Mouse (Mus musculus): ENCODE measurements at regions not wholly inside any gene's neighbourhood (a gene's known extent, or its start where the extent isn't known, plus 50 kb on each side); places are given as distances from the start of the nearest gene placed in this dataset.

DNA sequence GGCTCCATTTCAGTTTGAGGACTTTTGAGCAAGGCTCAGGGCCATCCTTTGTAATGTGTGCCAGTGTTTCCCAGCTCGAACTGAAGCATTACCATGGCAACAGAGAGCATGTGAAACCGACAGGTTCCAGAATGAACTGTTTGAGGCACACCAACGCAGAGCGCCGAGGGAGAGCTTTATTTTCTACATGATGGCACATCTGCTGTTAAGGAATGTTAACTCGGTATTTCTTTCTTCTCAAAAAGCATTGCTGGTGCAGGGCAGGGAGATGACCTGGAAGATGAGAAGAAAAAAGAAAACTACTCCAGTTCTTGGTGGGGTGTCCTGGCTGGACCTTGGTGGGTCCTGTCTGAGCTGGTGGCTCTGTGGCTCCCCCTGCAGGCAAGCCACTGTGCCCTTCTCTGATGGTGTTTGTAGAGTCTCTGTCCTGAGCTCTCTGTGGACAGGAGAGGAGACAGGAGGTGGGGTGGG, 223.0 kb downstream of the Eipr1 start:
- no peak for DNase-seq (ENCODE audit: low read depth, low spot score)
- Histone ChIP-seq H3K9ac (ENCODE audit: control insufficient read depth, low read depth, low read length, poor library complexity, severe bottlenecking) (no peak overlapping the region), H3K36me3 (ENCODE audit: control insufficient read depth in 1 of 2, insufficient read depth in 2 of 2, low read length in 2 of 2) (no peaks in the 10 kb centered on the region), H3K4me1 (ENCODE audit: control insufficient read depth in 1 of 2, insufficient read depth in 2 of 2, low read length in 2 of 2) (no peaks in the 10 kb centered on the region), H3K9me3 (replicated peaks; ENCODE audit: insufficient read depth, low read length) (no peaks in the 10 kb centered on the region), H3K79me2 (ENCODE audit: control insufficient read depth, insufficient read depth, low read length, poor library complexity) (no peaks in the 10 kb centered on the region), H3K27me3 (ENCODE audit: control insufficient read depth in 1 of 2, insufficient read depth in 2 of 2, low read length in 2 of 2) (no peaks in the 10 kb centered on the region), H3K27ac (ENCODE audit: control insufficient read depth, low read depth, low read length) (no peak overlapping the region), H3K4me3 (ENCODE audit: control insufficient read depth in 1 of 2, insufficient read depth in 1 of 2, low read depth in 2 of 2, low read length in 2 of 2) (no peak overlapping the region)
- TF ChIP-seq CTCF (IDR thresholded peaks at IDR 0.05 in 2 of 3, conservative IDR thresholded peaks at IDR 0.05 in 1 of 3; ENCODE audit: control insufficient read depth in 1 of 3, insufficient read depth in 1 of 3, low read depth in 2 of 3, low read length in 3 of 3, poor library complexity in 1 of 3, severe bottlenecking in 1 of 3) (peak in 1 of 3 experiments; percentile 9; a peak in 1 of 6 replicates), BHLHE40 (IDR thresholded peaks at IDR 0.05; ENCODE audit: borderline replicate concordance, low read depth, low read length) (no peak)

DNA sequence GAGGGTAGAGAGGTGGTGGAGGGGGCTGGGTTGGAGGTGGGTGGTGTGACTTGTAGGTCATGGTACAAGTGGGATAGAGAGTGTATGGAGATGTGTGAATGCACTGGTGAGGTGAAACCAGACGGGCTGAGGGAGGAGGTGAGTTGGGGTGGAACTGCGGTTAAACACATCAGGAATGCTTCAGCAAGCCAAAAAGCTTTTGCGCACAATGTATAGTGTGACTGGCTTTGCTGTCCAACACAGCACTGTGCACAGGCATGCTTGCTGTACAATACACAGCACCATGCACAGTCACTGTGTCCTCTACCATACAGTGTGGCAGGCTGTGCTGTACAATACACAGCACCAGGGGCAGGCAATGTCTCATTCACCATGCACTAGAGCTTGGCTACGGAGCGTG, 223.6 kb downstream of the Eipr1 start:
- Histone ChIP-seq H3K79me2 (ENCODE audit: control insufficient read depth, insufficient read depth, low read length, poor library complexity) (no peaks in the 10 kb centered on the region), H3K9ac (ENCODE audit: control insufficient read depth, low read depth, low read length, poor library complexity, severe bottlenecking) (no peak overlapping the region), H3K4me3 (ENCODE audit: control insufficient read depth in 1 of 2, insufficient read depth in 1 of 2, low read depth in 2 of 2, low read length in 2 of 2) (no peak overlapping the region), H3K27ac (ENCODE audit: control insufficient read depth, low read depth, low read length) (no peak overlapping the region), H3K27me3 (ENCODE audit: control insufficient read depth in 1 of 2, insufficient read depth in 2 of 2, low read length in 2 of 2) (no peaks in the 10 kb centered on the region), H3K36me3 (ENCODE audit: control insufficient read depth in 1 of 2, insufficient read depth in 2 of 2, low read length in 2 of 2) (no peaks in the 10 kb centered on the region), H3K4me1 (ENCODE audit: control insufficient read depth in 1 of 2, insufficient read depth in 2 of 2, low read length in 2 of 2) (no peaks in the 10 kb centered on the region), H3K9me3 (replicated peaks; ENCODE audit: insufficient read depth, low read length) (no peaks in the 10 kb centered on the region)
- TF ChIP-seq TBP (IDR thresholded peaks at IDR 0.05; ENCODE audit: low read depth, low read length): no peak
- no peak for TF ChIP-seq CHD1 (IDR thresholded peaks at IDR 0.05; ENCODE audit: low read depth, low read length)
- TF ChIP-seq NELFE (IDR thresholded peaks at IDR 0.05; ENCODE audit: low read depth, low read length): no peak
- DNase-seq (ENCODE audit: low read depth, low spot score): no peak

DNA sequence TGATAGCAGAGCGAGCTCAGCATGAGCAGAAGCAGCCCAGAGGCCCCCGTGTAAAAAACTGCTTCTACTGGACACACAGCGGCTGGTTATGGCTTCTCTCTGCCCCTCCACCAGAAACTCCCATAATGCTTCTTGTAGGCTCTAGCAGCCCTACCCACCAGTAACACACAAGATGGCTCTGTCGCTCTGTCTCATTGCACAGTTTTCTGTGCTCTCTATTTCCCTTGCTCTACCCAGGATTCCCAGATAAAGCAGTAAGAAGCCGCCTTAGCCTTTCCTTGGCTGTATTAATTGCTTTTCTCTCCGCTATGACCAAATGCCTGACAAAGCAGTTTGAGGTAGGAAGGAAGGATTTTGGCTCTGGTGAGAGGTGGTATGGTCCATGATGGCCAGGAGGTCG, 228.1 kb downstream of the Eipr1 start:
- no peaks in the 10 kb centered on the region for H3K27me3 ChIP-seq (ENCODE audit: control insufficient read depth in 1 of 2, insufficient read depth in 2 of 2, low read length in 2 of 2)
- no peak overlapping the region for H3K27ac ChIP-seq (ENCODE audit: control insufficient read depth, low read depth, low read length)
- no peak for DNase-seq (ENCODE audit: low read depth, low spot score)
- no peaks in the 10 kb centered on the region for H3K9me3 ChIP-seq (replicated peaks; ENCODE audit: insufficient read depth, low read length)
- H3K4me1 ChIP-seq (ENCODE audit: control insufficient read depth in 1 of 2, insufficient read depth in 2 of 2, low read length in 2 of 2): no peaks in the 10 kb centered on the region
- TF ChIP-seq MYB (IDR thresholded peaks at IDR 0.05; ENCODE audit: low read depth, low read length) (no peak), NELFE (IDR thresholded peaks at IDR 0.05; ENCODE audit: low read depth, low read length) (no peak), ZKSCAN1 (IDR thresholded peaks at IDR 0.05; ENCODE audit: low read depth, low read length) (no peak), ZNF384 (IDR thresholded peaks at IDR 0.05; ENCODE audit: low read depth, low read length) (no peak), E2F4 (IDR thresholded peaks at IDR 0.05; ENCODE audit: borderline replicate concordance, low read depth, low read length) (no peak), ELF1 (IDR thresholded peaks at IDR 0.05; ENCODE audit: low read depth, low read length) (no peak), HCFC1 (IDR thresholded peaks at IDR 0.05; ENCODE audit: low read depth, low read length) (no peak), MEF2A (IDR thresholded peaks at IDR 0.05; ENCODE audit: extremely low read depth, insufficient replicate concordance, low read depth, low read length, poor library complexity, severe bottlenecking) (no peak), ZC3H11A (IDR thresholded peaks at IDR 0.05; ENCODE audit: low read depth, low read length) (no peak), POLR2A (IDR thresholded peaks at IDR 0.05; ENCODE audit: control insufficient read depth in 1 of 2, insufficient read depth in 1 of 2, low read depth in 1 of 2, low read length in 2 of 2, poor library complexity in 1 of 2) (no peak), POLR2AphosphoS2 (IDR thresholded peaks at IDR 0.05; ENCODE audit: low read length) (no peak), NRF1 (IDR thresholded peaks at IDR 0.05; ENCODE audit: insufficient read depth, low read depth, low read length, poor library complexity, severe bottlenecking) (no peak), MAFK (IDR thresholded peaks at IDR 0.05; ENCODE audit: borderline replicate concordance, low read depth, low read length) (no peak)
- H3K79me2 ChIP-seq (ENCODE audit: control insufficient read depth, insufficient read depth, low read length, poor library complexity): no peaks in the 10 kb centered on the region
- H3K9ac ChIP-seq (ENCODE audit: control insufficient read depth, low read depth, low read length, poor library complexity, severe bottlenecking): no peak overlapping the region
- H3K4me3 ChIP-seq (ENCODE audit: control insufficient read depth in 1 of 2, insufficient read depth in 1 of 2, low read depth in 2 of 2, low read length in 2 of 2): no peak overlapping the region
- no peaks in the 10 kb centered on the region for H3K36me3 ChIP-seq (ENCODE audit: control insufficient read depth in 1 of 2, insufficient read depth in 2 of 2, low read length in 2 of 2)

All from MEL (cell line).